Mouse (Mus musculus): ENCODE results near the gene Snx8. TPM values are rescaled to one million over a fixed set of nuclear protein-coding genes. Genes with fewer than 3 reads are reported as not detected.
A peak's percentile ranks its signal among the peaks of the same experiment; 100 is the strongest.
"Not testable (repeated sequence)": the region's sequence is repeated elsewhere in the genome, so short reads cannot be mapped to it uniquely, and the experiment has no call there.

The Snx8 gene
- polyA plus RNA-seq, 1 experiment from 2014 or later = 18.8 TPM

DNA sequence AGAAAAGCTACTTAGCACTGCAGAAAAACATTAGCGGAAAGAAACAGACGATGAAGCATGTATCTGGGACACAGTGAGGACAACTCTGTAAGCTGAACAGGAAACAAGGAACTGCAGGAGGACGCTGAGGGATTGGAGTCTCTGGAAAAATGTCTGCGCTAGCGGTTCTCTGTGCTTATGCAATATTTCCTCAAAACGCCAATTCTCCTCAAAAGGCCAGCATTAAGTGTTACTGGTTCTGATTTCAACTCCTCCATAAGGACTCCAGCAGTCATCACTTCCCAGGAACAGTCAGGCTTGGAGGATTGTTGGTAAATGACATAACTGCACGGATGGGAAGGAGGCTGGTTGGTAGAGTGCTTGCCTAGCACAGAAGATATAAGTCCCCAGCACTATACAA is 7.9 kb downstream of the Snx8 start:
- H3K4me3 ChIP-seq = no peak overlapping the region
- no peaks in the 10 kb centered on the region for H3K4me1 ChIP-seq
- no peaks in the 10 kb centered on the region for H3K36me3 ChIP-seq
- no peak overlapping the region for H3K4me2 ChIP-seq (replicated peaks)
- ATAC-seq (replicated peaks) = no peak
- no peaks in the 10 kb centered on the region for H3K9me3 ChIP-seq
- H3K27me3 ChIP-seq = no peaks in the 10 kb centered on the region
- no peak overlapping the region for H3K27ac ChIP-seq (replicated peaks)
- WGBS = 93% methylated on average over 7 of the region's 7 CpGs
- H3K9ac ChIP-seq (replicated peaks) = no peak overlapping the region

GRCm38 (mm10) chr5:140379299-140379698 is 9.8 kb downstream of the Snx8 start:
- no peak overlapping the region for H3K27ac ChIP-seq (replicated peaks)
- 78% methylated on average over 6 of the region's 6 CpGs for WGBS
- H3K4me3 ChIP-seq = no peak overlapping the region
- peaks cover 1% of the 10 kb centered on the region; the same call in 1 of the 2 replicates for H3K4me1 ChIP-seq
- H3K27me3 ChIP-seq = no peaks in the 10 kb centered on the region
- no peak overlapping the region for H3K9ac ChIP-seq (replicated peaks)
- ATAC-seq (replicated peaks) = no peak
- H3K36me3 ChIP-seq = no peaks in the 10 kb centered on the region
- no peak overlapping the region for H3K4me2 ChIP-seq (replicated peaks)
- no peaks in the 10 kb centered on the region for H3K9me3 ChIP-seq

- H3K27me3 ChIP-seq = no peaks in the 10 kb centered on the region
- no peaks in the 10 kb centered on the region for H3K36me3 ChIP-seq
- peaks cover 2% of the 10 kb centered on the region; the same call in 1 of the 2 replicates for H3K4me1 ChIP-seq
- WGBS = 90% methylated on average over 6 of the region's 6 CpGs
- H3K9ac ChIP-seq (replicated peaks) = no peak overlapping the region
- H3K4me3 ChIP-seq = no peak overlapping the region
- H3K4me2 ChIP-seq (replicated peaks) = no peak overlapping the region
- H3K9me3 ChIP-seq = no peaks in the 10 kb centered on the region
- ATAC-seq (replicated peaks) = no peak
- H3K27ac ChIP-seq (replicated peaks) = no peak overlapping the region
These were observed 10.8 kb downstream of the Snx8 start for GRCm38 (mm10) chr5:140378121-140378853.

DNA sequence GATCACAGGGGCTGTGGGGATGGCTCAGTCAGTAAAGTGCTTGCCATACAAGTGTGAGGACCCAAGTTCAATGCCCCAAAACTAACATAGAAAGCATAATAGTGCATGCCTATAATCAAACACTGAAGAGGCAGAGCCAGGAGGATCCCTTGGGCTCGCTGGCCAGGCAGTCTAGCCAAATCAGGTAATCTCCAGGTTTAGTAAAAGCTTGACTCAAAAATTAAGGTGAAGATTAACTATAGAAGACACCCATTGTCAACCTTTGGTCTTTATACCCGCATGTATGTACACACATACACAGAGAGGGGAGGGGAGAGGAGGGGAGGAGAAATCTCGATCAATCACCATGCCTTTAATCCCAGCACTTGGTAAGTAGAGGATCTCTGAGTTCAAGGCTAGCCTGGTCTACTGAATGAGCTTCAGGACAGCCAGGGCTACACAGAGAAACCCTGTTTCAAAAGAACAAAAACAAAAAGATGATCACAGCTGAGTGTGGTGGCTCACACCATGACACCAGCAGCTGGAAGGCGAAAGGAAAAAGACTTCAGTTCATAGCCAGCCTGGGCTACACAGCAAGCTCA is 13.7 kb downstream of the Snx8 start:
- peaks cover 2% of the 10 kb centered on the region; the same call in 1 of the 2 replicates for H3K4me1 ChIP-seq
- no peak overlapping the region for H3K4me3 ChIP-seq
- no peak for ATAC-seq (replicated peaks)
- 88% methylated on average over 4 of the region's 4 CpGs for WGBS
- no peak overlapping the region for H3K9ac ChIP-seq (replicated peaks)
- H3K9me3 ChIP-seq = no peaks in the 10 kb centered on the region
- H3K27ac ChIP-seq (replicated peaks) = no peak overlapping the region
- H3K27me3 ChIP-seq = no peaks in the 10 kb centered on the region
- no peak overlapping the region for H3K4me2 ChIP-seq (replicated peaks)
- H3K36me3 ChIP-seq = no peaks in the 10 kb centered on the region

GRCm38 (mm10) chr5:140374226-140374625 is 14.8 kb downstream of the Snx8 start:
- Histone ChIP-seq H3K4me1 (peaks cover 2% of the 10 kb centered on the region; the same call in 1 of the 2 replicates), H3K9me3 (no peaks in the 10 kb centered on the region), H3K9ac (replicated peaks) (no peak overlapping the region), H3K4me2 (replicated peaks) (no peak overlapping the region), H3K27me3 (no peaks in the 10 kb centered on the region), H3K27ac (replicated peaks) (no peak overlapping the region), H3K36me3 (no peaks in the 10 kb centered on the region), H3K4me3 (no peak overlapping the region)
- WGBS = 35% methylated on average over 3 of the region's 3 CpGs
- ATAC-seq (replicated peaks) = no peak

DNA sequence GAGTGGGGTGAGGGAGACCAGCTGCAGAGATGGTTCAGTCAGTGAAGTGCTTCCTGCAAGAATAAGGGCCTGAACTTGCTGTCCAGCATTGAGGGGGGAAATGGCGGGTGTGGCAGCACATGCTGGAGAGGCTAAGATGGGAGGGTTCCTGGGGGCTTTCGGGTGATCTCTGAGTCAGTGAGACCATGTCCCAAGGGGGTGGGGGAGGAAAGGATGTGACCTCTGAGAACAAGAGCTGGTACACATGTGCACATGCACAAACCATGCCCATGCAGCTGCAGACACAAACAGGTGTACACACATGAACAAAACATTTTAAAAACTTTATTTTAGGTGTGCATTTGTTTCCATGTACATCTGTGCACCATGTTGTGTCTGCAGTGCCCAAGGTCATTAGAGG is 15.4 kb downstream of the Snx8 start:
- Histone ChIP-seq H3K36me3 (no peaks in the 10 kb centered on the region), H3K27me3 (no peaks in the 10 kb centered on the region), H3K4me3 (no peak overlapping the region), H3K27ac (replicated peaks) (no peak overlapping the region), H3K4me1 (peaks cover 2% of the 10 kb centered on the region; the same call in 1 of the 2 replicates), H3K9ac (replicated peaks) (no peak overlapping the region), H3K9me3 (no peaks in the 10 kb centered on the region), H3K4me2 (replicated peaks) (no peak overlapping the region)
- ATAC-seq (replicated peaks) = no peak
- WGBS = 82% methylated on average over 2 of the region's 2 CpGs

- H3K27me3 ChIP-seq = no peaks in the 10 kb centered on the region
- no peaks in the 10 kb centered on the region for H3K36me3 ChIP-seq
- H3K4me3 ChIP-seq = no peak overlapping the region
- no peaks in the 10 kb centered on the region for H3K9me3 ChIP-seq
- H3K27ac ChIP-seq (replicated peaks) = no peak overlapping the region
- no peak overlapping the region for H3K9ac ChIP-seq (replicated peaks)
- peak; percentile 73 for ATAC-seq (replicated peaks)
- WGBS = 73% methylated on average over 3 of the region's 3 CpGs
- H3K4me2 ChIP-seq (replicated peaks) = no peak overlapping the region
- peaks cover 2% of the 10 kb centered on the region; the same call in 1 of the 2 replicates for H3K4me1 ChIP-seq
These were observed 17.4 kb downstream of the Snx8 start for GRCm38 (mm10) chr5:140371671-140372070.

- H3K9ac ChIP-seq (replicated peaks) = no peak overlapping the region
- no peak overlapping the region for H3K27ac ChIP-seq (replicated peaks)
- WGBS = 71% methylated on average over 6 of the region's 6 CpGs
- H3K9me3 ChIP-seq = no peaks in the 10 kb centered on the region
- ATAC-seq (replicated peaks) = no peak
- no peaks in the 10 kb centered on the region for H3K27me3 ChIP-seq
- H3K36me3 ChIP-seq = no peaks in the 10 kb centered on the region
- no peak overlapping the region for H3K4me3 ChIP-seq
- no peak overlapping the region for H3K4me2 ChIP-seq (replicated peaks)
- peaks cover 2% of the 10 kb centered on the region; the same call in 1 of the 2 replicates for H3K4me1 ChIP-seq
These were observed 18.4 kb downstream of the Snx8 start for GRCm38 (mm10) chr5:140370446-140371254.

DNA sequence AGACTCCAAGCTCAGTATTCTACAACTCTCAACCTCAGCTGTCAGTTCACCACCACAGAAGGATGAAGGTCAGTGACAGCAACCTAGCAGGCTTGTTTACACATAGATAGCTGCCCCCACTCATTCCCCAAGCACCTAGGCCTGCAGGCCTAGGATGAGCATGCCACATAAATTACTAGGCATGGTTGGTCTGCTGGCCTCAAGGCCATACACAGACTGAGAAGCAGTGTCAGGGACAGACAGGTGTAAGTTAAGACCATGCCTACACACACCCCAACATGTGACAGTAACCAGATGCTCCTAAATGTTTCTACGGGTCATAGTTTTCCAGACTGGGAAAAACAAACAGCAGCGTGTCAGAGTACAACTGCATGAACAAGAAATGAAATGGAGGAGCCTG is 19.6 kb downstream of the Snx8 start:
- no peak overlapping the region for H3K9ac ChIP-seq (replicated peaks)
- H3K27ac ChIP-seq (replicated peaks) = no peak overlapping the region
- H3K4me1 ChIP-seq = peaks cover 2% of the 10 kb centered on the region; the same call in 1 of the 2 replicates
- no peaks in the 10 kb centered on the region for H3K27me3 ChIP-seq
- H3K9me3 ChIP-seq = no peaks in the 10 kb centered on the region
- WGBS = 100% methylated on average over 2 of the region's 2 CpGs
- H3K36me3 ChIP-seq = no peaks in the 10 kb centered on the region
- no peak for ATAC-seq (replicated peaks)
- H3K4me3 ChIP-seq = no peak overlapping the region
- no peak overlapping the region for H3K4me2 ChIP-seq (replicated peaks)

GRCm38 (mm10) chr5:140368926-140369325 is 20.1 kb downstream of the Snx8 start:
- Histone ChIP-seq H3K9ac (replicated peaks) (no peak overlapping the region), H3K27me3 (no peaks in the 10 kb centered on the region), H3K27ac (replicated peaks) (no peak overlapping the region), H3K9me3 (no peaks in the 10 kb centered on the region), H3K36me3 (no peaks in the 10 kb centered on the region), H3K4me2 (replicated peaks) (no peak overlapping the region), H3K4me3 (no peak overlapping the region), H3K4me1 (no peaks in the 10 kb centered on the region)
- WGBS = 95% methylated on average over 4 of the region's 4 CpGs
- no peak for ATAC-seq (replicated peaks)

GRCm38 (mm10) chr5:140368126-140368525 is 20.9 kb downstream of the Snx8 start:
- H3K27ac ChIP-seq (replicated peaks); H3K4me3 ChIP-seq; H3K4me2 ChIP-seq (replicated peaks); ATAC-seq (replicated peaks); H3K4me1 ChIP-seq; H3K9ac ChIP-seq (replicated peaks); H3K36me3 ChIP-seq; H3K9me3 ChIP-seq; H3K27me3 ChIP-seq: not testable (repeated sequence)
- 83% methylated on average over 2 of the region's 2 CpGs for WGBS

GRCm38 (mm10) chr5:140364415-140364814 is 24.6 kb downstream of the Snx8 start:
- Histone ChIP-seq H3K36me3 (no peaks in the 10 kb centered on the region), H3K4me1 (no peaks in the 10 kb centered on the region), H3K4me3 (no peak overlapping the region), H3K9ac (replicated peaks) (no peak overlapping the region), H3K9me3 (no peaks in the 10 kb centered on the region), H3K27me3 (no peaks in the 10 kb centered on the region), H3K4me2 (replicated peaks) (no peak overlapping the region), H3K27ac (replicated peaks) (no peak overlapping the region)
- WGBS = 98% methylated on average over 5 of the region's 5 CpGs
- ATAC-seq (replicated peaks) = no peak
